Mouse (Mus musculus) neural tube, embryonic 13.5 days (tissue): Measurements from ENCODE around the gene Net1. TPM values are rescaled to one million over a fixed set of nuclear protein-coding genes. Genes with fewer than 3 reads are reported as not detected.

Source experiments
- ATAC-seq: fragments of 200-750 bp; cut with Nextera tagmentation; 2 replicates; pipeline ENCODE4 v1.8.0; 2017; ENCODE audit warnings: low read depth, mild to moderate bottlenecking, moderate TSS enrichment, moderate library complexity
- H3K27ac ChIP-seq: fragments of 300-500 bp; sonication (generic); replicated peaks from 2 replicates; pipeline ENCODE4 v1.5.1; 2015; ENCODE audit warnings: moderate library complexity, mild to moderate bottlenecking, inconsistent platforms
- H3K27me3 ChIP-seq: fragments of 300-500 bp; sonication (generic); 2 replicates; pipeline ENCODE4 v1.6.1; 2015; ENCODE audit warnings: mild to moderate bottlenecking, inconsistent platforms
- H3K36me3 ChIP-seq: fragments of 300-500 bp; sonication (generic); 2 replicates; pipeline ENCODE4 v1.6.1; 2015; ENCODE audit warnings: mild to moderate bottlenecking, inconsistent platforms
- H3K4me1 ChIP-seq: fragments of 300-500 bp; sonication (generic); replicated peaks from 2 replicates; pipeline ENCODE4 v1.6.1; 2015; ENCODE audit warnings: inconsistent platforms
- H3K4me2 ChIP-seq: fragments of 300-500 bp; sonication (generic); 2 replicates; pipeline ENCODE4 v1.6.1; 2015; ENCODE audit warnings: inconsistent platforms, mild to moderate bottlenecking, moderate library complexity
- H3K4me3 ChIP-seq: fragments of 300-500 bp; sonication (generic); 2 replicates; pipeline ENCODE4 v1.5.1; 2015; ENCODE audit warnings: mild to moderate bottlenecking, inconsistent platforms
- H3K9ac ChIP-seq: fragments of 300-500 bp; sonication (generic); 2 replicates; pipeline ENCODE4 v1.6.1; 2015; ENCODE audit warnings: moderate library complexity, mild to moderate bottlenecking, inconsistent platforms
- H3K9me3 ChIP-seq: fragments of 300-500 bp; sonication (generic); 2 replicates; pipeline ENCODE4 v1.6.1; 2016; ENCODE audit warnings: inconsistent platforms
- WGBS: fragments of 180-500 bp; shearing (Covaris S2); methylation state at CpG from one replicate; pipeline ENCODE4 v1.1.7; 2015; 5-methylcytosine and 5-hydroxymethylcytosine counted together
- polyA plus RNA-seq: library from polyadenylated mRNA; unstranded; fragments of >200 nt; fragmentation: Nextera tagmentation; extraction: Ambion mirVana; gene quantifications from 2 replicates; pipeline ENCODE4 v1.2.1, GENCODE M21; 2015

Gene Net1
- polyA plus RNA-seq: 18.0 and 21.4 TPM in 2 replicates

DNA sequence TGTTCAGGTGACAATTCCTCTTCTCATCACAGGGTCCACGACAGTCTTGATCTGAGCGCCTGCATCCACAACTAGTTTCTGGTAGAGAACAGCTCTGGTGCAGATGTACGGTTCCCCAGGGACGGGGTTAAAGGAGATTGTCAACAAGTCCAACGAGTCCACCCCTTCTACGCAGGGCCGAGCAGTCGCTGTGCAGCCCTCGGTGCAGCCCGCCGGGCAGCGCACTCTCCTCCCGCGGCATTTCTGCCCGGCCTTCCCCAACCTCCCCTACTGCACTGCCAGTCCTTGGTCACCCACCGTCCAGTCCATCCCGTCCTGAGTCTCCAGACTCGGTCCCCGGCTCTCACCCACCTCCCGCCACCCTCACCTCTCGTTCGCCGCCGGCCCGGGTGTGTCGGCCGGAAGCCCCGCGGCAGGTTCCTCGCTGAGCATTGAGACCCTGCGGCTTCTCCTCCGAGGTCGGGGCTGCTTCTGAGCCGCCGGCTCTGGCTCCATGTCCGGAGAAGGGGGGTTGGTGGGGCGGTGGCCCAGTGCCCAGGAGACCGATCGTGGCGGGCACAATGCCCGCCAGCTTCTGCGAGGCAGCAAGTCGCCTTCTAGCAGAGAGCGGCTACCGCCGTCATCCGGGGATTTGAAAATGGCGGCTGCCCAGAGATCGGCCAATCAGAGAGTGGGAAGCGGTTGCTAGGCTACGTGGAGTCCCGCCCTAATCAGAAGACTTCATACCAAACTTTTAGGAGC lies at the start of gene Net1, which contains the start of gene Tubal3:
Gene Net1, minus strand, starts transcription at position 650 of the 741 bp plus-strand sequence.
Gene Tubal3, plus strand, starts transcription at position 704 of the 741 bp plus-strand sequence.
- Histone ChIP-seq H3K9ac (peak within 1 kb of the TSS; percentile 81), H3K27me3 (no peaks in the 10 kb centered on the region), H3K4me2 (peak within 1 kb of the TSS; percentile 76), H3K9me3 (no peaks in the 10 kb centered on the region), H3K27ac (0 out of 2 replicates have a peak within 1 kb of the TSS, but pooled peaks have one; percentile 42), H3K36me3 (no peaks in the 10 kb centered on the region), H3K4me3 (peak within 1 kb of the TSS; percentile 82), H3K4me1 (peaks cover 11% of the 10 kb centered on the region)
- peak; percentile 99 for ATAC-seq
- WGBS: under 1% methylated on average over 52 of the region's 52 CpGs

DNA sequence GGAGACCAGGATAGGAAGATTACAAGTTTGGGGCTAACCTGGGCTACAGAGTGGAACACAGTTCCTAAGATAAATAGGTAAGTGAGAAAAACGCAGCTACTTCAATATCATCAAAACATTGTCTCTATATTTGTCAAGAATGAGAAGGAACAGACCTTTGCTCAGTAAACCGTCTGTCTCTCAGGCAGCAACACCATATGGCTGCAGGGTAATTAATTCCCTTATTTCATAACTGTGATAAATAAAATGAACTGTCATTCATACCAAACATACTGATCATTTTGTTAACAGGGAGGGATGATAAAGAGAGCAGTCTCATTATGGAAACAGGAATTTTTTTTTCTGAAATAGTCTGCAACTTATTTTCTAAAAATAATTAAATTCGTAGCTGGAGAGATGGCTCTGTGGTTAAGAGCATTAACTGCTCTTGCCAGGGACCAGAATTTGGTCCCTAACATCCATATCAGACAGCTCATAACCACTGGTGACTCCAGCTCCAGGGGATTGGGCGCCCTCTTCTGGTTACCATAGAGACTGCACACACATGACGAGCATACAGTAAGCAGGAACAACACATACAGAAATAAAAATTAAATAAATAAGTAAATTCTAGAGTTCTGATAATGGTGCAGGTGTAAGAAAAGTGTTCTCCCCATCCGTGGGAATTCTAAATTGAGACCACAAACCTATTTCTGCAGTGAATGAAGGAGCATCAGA lies 33.3 kb upstream of the Net1 start:
- no peak overlapping the region for H3K4me2 ChIP-seq
- WGBS: 81% methylated on average over 6 of the region's 6 CpGs
- no peaks in the 10 kb centered on the region for H3K27me3 ChIP-seq
- no peak overlapping the region for H3K9ac ChIP-seq
- H3K27ac ChIP-seq: no peak overlapping the region
- no peak overlapping the region for H3K4me3 ChIP-seq
- ATAC-seq: no peak
- no peaks in the 10 kb centered on the region for H3K9me3 ChIP-seq
- no peaks in the 10 kb centered on the region for H3K4me1 ChIP-seq
- no peaks in the 10 kb centered on the region for H3K36me3 ChIP-seq

DNA sequence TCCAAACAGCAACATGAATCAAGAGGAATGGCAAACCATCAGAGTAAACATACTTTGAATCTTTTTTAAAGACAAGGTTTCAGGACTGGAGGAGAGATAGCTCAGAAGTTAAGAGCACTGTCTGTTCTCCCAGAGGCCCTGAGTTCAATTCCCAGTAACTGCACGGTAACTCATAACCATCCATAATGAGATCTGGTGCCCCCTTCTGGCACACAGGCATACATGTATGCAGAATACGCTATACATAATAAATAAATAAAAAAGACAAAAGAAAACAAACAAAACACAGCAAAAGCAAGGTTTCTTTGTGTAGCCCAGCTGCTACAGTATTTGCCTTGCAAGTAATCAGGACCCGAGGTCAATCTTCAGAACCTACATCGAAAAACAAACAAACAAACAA lies 31.5 kb upstream of the Net1 start:
- no peak for ATAC-seq
- Histone ChIP-seq H3K9me3 (no peaks in the 10 kb centered on the region), H3K4me1 (no peaks in the 10 kb centered on the region), H3K4me2 (no peak overlapping the region), H3K27me3 (no peaks in the 10 kb centered on the region), H3K27ac (no peak overlapping the region), H3K4me3 (no peak overlapping the region), H3K36me3 (no peaks in the 10 kb centered on the region), H3K9ac (no peak overlapping the region)
- WGBS: 88% methylated on average over 4 of the region's 4 CpGs

DNA sequence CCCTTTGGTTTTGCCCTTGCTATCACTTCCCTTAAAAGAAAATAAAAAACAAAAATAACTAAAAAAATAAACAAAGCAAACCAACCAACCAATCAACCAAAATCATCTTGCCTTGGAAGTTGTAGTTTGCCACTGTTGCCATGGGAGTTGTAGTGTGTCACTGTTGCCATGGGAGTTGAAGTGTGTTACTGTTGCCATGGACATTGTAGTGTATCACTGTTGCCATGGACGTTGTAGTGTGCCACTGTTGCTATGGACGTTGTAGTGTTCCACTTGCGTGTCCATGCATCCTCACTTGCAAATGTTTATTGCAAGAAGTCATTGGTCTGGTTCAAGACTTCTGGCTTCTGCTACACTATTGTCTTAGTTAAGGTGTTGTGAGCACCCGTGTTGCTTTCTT lies 29.2 kb upstream of the Net1 start:
- no peak overlapping the region for H3K4me2 ChIP-seq
- no peak overlapping the region for H3K4me3 ChIP-seq
- H3K27ac ChIP-seq: no peak overlapping the region
- H3K36me3 ChIP-seq: no peaks in the 10 kb centered on the region
- ATAC-seq: no peak
- H3K27me3 ChIP-seq: no peaks in the 10 kb centered on the region
- 89% methylated on average over 4 of the region's 4 CpGs for WGBS
- no peak overlapping the region for H3K9ac ChIP-seq
- H3K4me1 ChIP-seq: no peaks in the 10 kb centered on the region
- no peaks in the 10 kb centered on the region for H3K9me3 ChIP-seq

DNA sequence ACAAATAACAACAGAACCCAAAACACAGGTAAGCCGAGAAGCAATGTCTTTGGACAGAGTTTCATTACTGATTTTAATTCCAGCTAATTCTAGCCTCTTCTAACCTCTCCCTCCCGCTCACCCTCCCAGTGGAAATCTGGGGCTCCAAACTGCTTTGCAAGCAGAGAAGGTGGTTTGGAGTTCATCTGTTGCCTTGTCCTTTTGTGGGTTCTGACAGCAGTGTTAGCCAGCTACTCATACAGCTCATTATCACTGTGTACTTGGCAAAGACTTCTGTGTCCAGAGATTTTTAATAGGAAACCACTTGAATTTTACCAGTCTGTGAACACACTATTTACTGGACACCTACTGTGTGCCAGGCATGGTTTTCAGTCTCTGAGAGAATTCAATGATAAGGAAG lies 27.2 kb upstream of the Net1 start, which contains the start of gene Ucn3:
Gene Ucn3, minus strand, starts transcription at position 101 of the 400 bp plus-strand sequence.
- H3K4me1 ChIP-seq: no peaks in the 10 kb centered on the region
- 74% methylated on average over 2 of the region's 2 CpGs for WGBS
- no peak within 1 kb of the TSS for H3K4me2 ChIP-seq
- no peaks in the 10 kb centered on the region for H3K9me3 ChIP-seq
- no peak within 1 kb of the TSS for H3K4me3 ChIP-seq
- H3K27me3 ChIP-seq: no peaks in the 10 kb centered on the region
- H3K36me3 ChIP-seq: no peaks in the 10 kb centered on the region
- no peak for ATAC-seq
- no peak within 1 kb of the TSS for H3K27ac ChIP-seq
- no peak within 1 kb of the TSS for H3K9ac ChIP-seq

DNA sequence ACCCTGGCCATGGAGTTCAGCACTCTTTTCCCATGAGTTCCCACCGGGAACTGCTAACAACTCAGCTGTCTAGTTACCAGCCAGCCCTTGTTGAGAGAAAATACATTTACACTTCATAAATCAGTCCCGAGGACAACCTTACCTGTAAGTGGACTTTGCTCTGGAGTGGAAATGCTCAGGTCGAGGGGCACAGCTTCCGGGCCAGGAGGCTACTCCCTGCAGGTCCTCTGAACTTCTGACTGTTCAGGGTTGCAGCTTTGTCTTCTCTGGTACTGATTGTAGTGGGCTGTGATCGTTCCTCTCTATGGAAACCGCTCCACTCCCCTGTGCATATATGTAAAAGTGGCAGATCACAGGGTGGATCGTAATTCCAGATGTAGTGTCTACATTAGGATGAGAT lies 26.7 kb upstream of the Net1 start:
- no peaks in the 10 kb centered on the region for H3K36me3 ChIP-seq
- no peak for ATAC-seq
- H3K4me2 ChIP-seq: no peak overlapping the region
- H3K27ac ChIP-seq: no peak overlapping the region
- H3K4me3 ChIP-seq: no peak overlapping the region
- 81% methylated on average over 7 of the region's 7 CpGs for WGBS
- H3K9me3 ChIP-seq: no peaks in the 10 kb centered on the region
- no peaks in the 10 kb centered on the region for H3K4me1 ChIP-seq
- no peak overlapping the region for H3K9ac ChIP-seq
- no peaks in the 10 kb centered on the region for H3K27me3 ChIP-seq

DNA sequence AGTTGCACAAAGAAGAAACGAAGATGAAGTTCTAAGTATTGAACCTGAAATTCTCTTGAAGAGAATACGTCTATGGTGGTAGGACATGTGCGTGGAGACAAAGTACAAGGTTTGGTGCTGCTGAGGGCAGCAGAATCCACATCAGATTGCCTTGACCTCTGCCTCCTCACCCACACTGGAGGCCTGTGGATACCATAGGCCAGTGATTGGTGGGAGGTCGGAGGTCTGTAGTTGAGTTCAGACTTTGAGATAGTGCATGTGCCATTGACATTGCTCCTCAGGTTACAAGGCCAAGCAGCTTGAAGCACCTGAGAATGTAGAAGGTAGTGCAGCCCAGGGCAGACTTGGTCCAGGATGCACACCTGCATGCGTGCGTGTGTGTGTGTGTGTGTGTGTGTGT lies 8.0 kb upstream of the Net1 start:
- H3K27me3 ChIP-seq: no peaks in the 10 kb centered on the region
- WGBS: 94% methylated on average over 6 of the region's 6 CpGs
- H3K27ac ChIP-seq: no peak overlapping the region
- no peaks in the 10 kb centered on the region for H3K4me1 ChIP-seq
- H3K36me3 ChIP-seq: no peaks in the 10 kb centered on the region
- no peak overlapping the region for H3K4me2 ChIP-seq
- no peak overlapping the region for H3K4me3 ChIP-seq
- no peak for ATAC-seq
- no peaks in the 10 kb centered on the region for H3K9me3 ChIP-seq
- H3K9ac ChIP-seq: no peak overlapping the region

DNA sequence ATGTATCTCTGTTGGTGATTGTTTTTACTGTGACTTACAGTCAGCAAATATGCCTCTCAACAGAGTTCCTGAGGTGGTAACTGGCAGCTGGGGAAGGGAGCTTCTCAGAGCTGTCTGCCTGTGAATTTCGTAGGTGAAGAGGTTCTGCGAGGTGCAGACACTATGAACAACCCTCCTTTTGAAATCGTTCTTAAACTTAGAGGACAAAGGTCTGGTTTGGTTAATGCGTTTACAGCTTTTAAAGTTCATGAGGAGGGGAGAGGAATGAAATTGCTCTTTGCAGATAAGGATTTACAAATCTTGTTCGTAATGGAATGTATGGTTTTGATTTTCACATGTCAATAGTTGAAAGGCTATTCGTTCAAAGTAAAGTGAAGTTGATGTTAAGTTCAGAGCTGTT lies 7.6 kb upstream of the Net1 start:
- Histone ChIP-seq H3K4me1 (no peaks in the 10 kb centered on the region), H3K27me3 (no peaks in the 10 kb centered on the region), H3K36me3 (no peaks in the 10 kb centered on the region), H3K4me2 (no peak overlapping the region), H3K9ac (no peak overlapping the region), H3K9me3 (no peaks in the 10 kb centered on the region), H3K27ac (no peak overlapping the region), H3K4me3 (no peak overlapping the region)
- no peak for ATAC-seq
- 84% methylated on average over 6 of the region's 6 CpGs for WGBS

DNA sequence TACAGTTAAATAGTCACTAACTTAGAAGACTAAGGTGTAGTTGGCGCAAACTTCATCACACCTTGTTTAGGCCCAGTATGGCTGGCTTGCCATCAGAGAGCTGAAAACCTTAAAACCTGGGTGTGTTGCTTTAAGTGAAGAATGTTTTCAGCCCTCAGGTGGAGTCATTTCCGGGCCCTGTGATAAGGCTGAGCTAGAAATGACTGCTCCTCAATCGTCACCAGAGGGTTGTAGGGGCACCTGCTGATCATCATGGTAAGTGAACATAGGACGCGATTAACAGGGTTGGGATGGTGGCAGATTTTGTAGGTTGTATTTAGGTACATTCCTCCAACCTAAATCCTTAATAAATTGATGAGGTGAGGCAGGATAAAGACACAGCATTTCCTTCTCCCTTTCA lies 6.5 kb upstream of the Net1 start:
- no peak for ATAC-seq
- Histone ChIP-seq H3K4me3 (no peak overlapping the region), H3K4me2 (no peak overlapping the region), H3K9me3 (no peaks in the 10 kb centered on the region), H3K9ac (no peak overlapping the region), H3K36me3 (no peaks in the 10 kb centered on the region), H3K4me1 (no peaks in the 10 kb centered on the region), H3K27ac (no peak overlapping the region), H3K27me3 (no peaks in the 10 kb centered on the region)
- WGBS: 88% methylated on average over 5 of the region's 5 CpGs

DNA sequence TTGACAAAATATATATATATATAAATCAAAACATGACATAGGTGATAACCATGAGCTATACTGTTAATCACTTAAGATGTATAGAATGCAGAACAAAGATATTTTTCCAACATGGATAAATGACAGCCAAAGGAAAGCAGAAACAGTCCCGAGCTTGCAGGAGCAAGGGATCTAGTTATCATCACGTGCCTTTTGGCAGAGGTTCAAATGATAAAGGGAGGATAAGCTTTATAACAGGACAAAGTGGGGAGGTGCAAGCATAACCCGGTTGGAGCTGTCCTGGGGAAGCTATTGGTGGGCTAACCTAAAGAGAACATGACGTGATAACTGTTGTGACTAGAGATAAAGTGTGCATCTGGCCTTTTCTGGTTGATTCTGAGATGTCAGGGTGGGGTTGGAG lies 4.5 kb downstream of the Net1 start:
- no peak overlapping the region for H3K9ac ChIP-seq
- no peak overlapping the region for H3K4me2 ChIP-seq
- no peak for ATAC-seq
- no peaks in the 10 kb centered on the region for H3K27me3 ChIP-seq
- no peak overlapping the region for H3K4me3 ChIP-seq
- peaks cover 11% of the 10 kb centered on the region for H3K4me1 ChIP-seq
- H3K36me3 ChIP-seq: no peaks in the 10 kb centered on the region
- H3K27ac ChIP-seq: no peak overlapping the region
- H3K9me3 ChIP-seq: no peaks in the 10 kb centered on the region
- 91% methylated on average over 4 of the region's 4 CpGs for WGBS

DNA sequence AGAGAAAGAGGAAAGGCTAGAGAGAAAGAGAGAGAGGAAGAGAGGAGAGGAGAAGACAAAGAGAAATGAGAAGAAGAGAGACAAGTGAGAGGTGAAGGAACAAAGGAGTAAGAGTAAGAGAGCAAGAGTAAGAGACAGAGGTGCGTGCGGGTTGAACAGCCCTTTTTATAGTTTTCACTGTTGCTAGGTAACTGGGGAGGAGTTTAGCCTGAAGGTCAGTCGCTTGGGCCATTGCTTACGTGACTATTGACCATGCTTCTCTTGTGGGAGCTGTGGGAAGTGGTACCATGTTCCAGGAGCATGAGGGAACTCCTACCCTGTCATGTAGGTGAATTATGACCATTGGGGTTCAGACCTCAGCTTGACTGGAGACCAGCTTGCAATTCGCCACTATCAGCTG lies 7.7 kb downstream of the Net1 start:
- Histone ChIP-seq H3K9ac (no peak overlapping the region), H3K27me3 (no peaks in the 10 kb centered on the region), H3K27ac (no peak overlapping the region), H3K4me2 (no peak overlapping the region), H3K4me1 (no peaks in the 10 kb centered on the region), H3K36me3 (no peaks in the 10 kb centered on the region), H3K9me3 (no peaks in the 10 kb centered on the region), H3K4me3 (no peak overlapping the region)
- WGBS: 60% methylated on average over 5 of the region's 5 CpGs
- ATAC-seq: no peak

DNA sequence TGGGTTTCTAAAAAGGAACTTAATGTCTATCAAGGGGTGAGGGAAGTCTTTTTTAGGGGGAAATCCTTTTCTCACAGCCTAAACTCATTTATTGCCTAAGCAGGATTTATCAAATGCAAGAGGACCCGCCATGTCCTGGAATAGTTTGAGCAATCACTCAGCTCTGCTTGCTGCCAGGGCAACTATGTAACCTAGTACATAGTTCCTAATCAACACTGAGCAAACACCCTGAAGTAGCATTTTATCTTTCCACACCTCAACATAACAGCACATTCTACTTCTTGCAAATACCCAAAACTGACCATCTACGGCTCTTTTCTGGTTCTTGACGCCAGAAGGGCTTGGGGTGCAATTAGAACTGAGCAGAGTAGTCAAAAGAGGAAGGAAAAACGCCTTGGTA lies 9.8 kb downstream of the Net1 start:
- WGBS: 91% methylated on average over 4 of the region's 4 CpGs
- Histone ChIP-seq H3K36me3 (no peaks in the 10 kb centered on the region), H3K4me2 (no peak overlapping the region), H3K4me3 (no peak overlapping the region), H3K27ac (no peak overlapping the region), H3K4me1 (no peaks in the 10 kb centered on the region), H3K27me3 (no peaks in the 10 kb centered on the region), H3K9me3 (no peaks in the 10 kb centered on the region), H3K9ac (no peak overlapping the region)
- ATAC-seq: no peak
